Mouse (Mus musculus) liver, embryonic 12.5 days (tissue): ENCODE data around the gene Gm20905. TPM values are rescaled to one million over a fixed set of nuclear protein-coding genes. Genes with fewer than 3 reads are reported as not detected.
"Not testable (repeated sequence)": the region's sequence is repeated elsewhere in the genome, so short reads cannot be mapped to it uniquely, and the experiment has no call there.

Experiments
- ATAC-seq: fragments of 200-750 bp; cut with Nextera tagmentation; 2 replicates; pipeline ENCODE4 v1.8.0; 2017; ENCODE audit warnings: moderate number of reproducible peaks, mild to moderate bottlenecking, moderate library complexity
- H3K27ac ChIP-seq: fragments of 300-500 bp; sonication (generic); 2 replicates; pipeline ENCODE4 v1.5.1; 2016; ENCODE audit warnings: mild to moderate bottlenecking
- H3K27me3 ChIP-seq: fragments of 300-500 bp; sonication (generic); replicated peaks from 2 replicates; pipeline ENCODE4 v1.6.1; 2016; ENCODE audit warnings: mild to moderate bottlenecking, moderate library complexity
- H3K36me3 ChIP-seq: fragments of 300-500 bp; sonication (generic); 2 replicates; pipeline ENCODE4 v1.6.1; 2016; ENCODE audit warnings: mild to moderate bottlenecking, moderate library complexity
- H3K4me1 ChIP-seq: fragments of 300-500 bp; sonication (generic); 2 replicates; pipeline ENCODE4 v1.6.1; 2016
- H3K4me2 ChIP-seq: fragments of 300-500 bp; sonication (generic); 2 replicates; pipeline ENCODE4 v1.6.1; 2016; ENCODE audit warnings: mild to moderate bottlenecking, moderate library complexity
- H3K4me3 ChIP-seq: fragments of 300-500 bp; sonication (generic); 2 replicates; pipeline ENCODE4 v1.5.1; 2016; ENCODE audit warnings: mild to moderate bottlenecking, moderate library complexity
- H3K9ac ChIP-seq: fragments of 300-500 bp; sonication (generic); 2 replicates; pipeline ENCODE4 v1.6.1; 2016; ENCODE audit warnings: mild to moderate bottlenecking, moderate library complexity
- H3K9me3 ChIP-seq: fragments of 300-500 bp; sonication (generic); replicated peaks from 2 replicates; pipeline ENCODE4 v1.6.1; 2016; ENCODE audit warnings: mild to moderate bottlenecking, moderate library complexity
- WGBS: fragments of 180-500 bp; shearing (Covaris S2); methylation state at CpG from one replicate; pipeline ENCODE4 v1.1.7; 2016; ENCODE audit not compliant: insufficient replicate concordance; 5-methylcytosine and 5-hydroxymethylcytosine counted together
- polyA plus RNA-seq: library from polyadenylated mRNA; unstranded; fragments of >200 nt; fragmentation: Nextera tagmentation; extraction: Ambion mirVana; gene quantifications from 2 replicates; pipeline ENCODE4 v1.2.1, GENCODE M21; 2016

Gene Gm20905
- not detected in 2 replicates for polyA plus RNA-seq

DNA sequence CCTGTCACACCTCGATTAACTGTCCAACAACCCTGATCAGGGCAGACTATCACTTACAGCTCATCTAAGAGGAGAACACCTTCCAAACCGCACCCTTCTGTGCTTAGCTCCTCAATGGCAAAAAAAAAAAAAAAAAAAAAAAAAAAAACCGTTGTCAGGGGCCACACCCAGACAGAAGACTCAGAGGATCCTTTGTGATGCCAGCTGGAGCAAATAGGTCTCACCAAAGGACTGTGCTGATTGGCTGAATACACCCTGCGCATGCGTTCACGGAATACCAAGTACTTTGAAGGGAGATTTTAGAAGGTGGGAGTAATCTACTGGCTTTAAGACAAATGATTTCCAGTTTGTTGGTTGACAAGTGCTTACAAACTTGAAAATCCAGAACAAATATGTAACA is at the start of gene Gm20905:
Gm20905 (minus strand) TSS at position 101 of the 400 bp plus-strand sequence.
- H3K4me1 ChIP-seq, H3K27me3 ChIP-seq, H3K9ac ChIP-seq, H3K27ac ChIP-seq, ATAC-seq, H3K4me2 ChIP-seq, H3K36me3 ChIP-seq, H3K9me3 ChIP-seq, H3K4me3 ChIP-seq: not testable (repeated sequence)
- WGBS = no CpG with 5 or more reads among the region's 6 CpGs
